Mouse (Mus musculus): ENCODE measurements around the gene Ptprd. TPM values are rescaled to one million over a fixed set of nuclear protein-coding genes. Genes with fewer than 3 reads are reported as not detected.
"Not testable (repeated sequence)": the region's sequence is repeated elsewhere in the genome, so short reads cannot be mapped to it uniquely, and the experiment has no call there.

Gene Ptprd
- polyA plus RNA-seq, 1 experiment, result 5.7 TPM

DNA sequence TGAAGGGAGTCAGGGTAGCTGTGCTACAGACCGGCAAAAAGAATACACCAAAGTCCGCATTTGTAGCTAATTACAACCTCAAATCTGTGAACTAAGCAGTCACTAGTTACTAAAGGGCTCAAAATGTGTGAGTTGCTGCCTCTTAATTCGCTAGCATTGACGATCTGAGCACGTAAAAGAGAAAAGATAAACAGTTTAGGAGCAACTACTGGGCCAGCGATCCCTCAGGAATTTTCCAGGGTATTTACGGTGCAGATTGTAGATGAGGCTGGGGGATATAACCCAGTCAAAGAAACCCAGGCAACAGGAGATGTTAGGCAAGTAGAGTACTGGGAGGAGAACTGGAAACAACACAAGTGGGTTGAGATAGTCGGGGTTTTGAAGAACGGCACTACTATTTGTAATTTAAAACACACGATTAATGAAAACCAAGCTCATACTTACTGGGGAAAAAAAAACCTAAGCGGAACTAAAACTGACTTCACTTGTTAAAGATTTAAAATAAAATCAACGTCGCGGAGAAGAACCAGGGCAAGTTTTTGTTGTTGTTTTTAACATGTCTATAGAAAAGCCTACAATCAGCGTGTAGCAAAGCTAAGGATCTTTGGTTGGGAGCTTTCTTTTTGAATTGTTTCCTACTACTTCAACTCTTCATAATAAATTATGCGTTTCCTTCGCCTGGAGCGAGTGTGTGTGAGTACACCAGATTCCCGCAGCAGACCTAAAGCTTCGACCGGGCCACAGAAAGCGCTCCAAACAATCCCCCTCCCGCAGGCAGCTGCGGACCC, 1762.9 kb downstream of the Ptprd start:
- DNase-seq (ENCODE audit: low spot score), result no peak

DNA sequence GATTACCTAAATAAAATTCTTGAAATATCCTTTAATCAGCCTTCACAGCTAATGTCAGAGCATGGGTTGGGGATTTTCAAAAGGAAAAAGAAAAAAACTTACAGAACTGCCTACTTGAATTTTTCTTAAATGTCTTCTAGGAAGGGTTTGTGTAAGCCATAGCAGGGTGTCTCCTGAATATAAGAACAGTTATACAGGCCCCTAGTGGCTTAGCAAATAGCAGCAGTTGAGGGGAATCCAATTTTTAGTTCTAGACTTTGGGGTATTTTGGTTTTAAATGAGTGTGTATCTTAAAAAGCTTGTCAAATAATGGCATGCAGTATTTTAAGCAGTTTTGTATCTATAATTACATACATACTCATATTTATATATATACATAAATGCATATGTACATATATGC, 1764.4 kb downstream of the Ptprd start:
- DNase-seq (ENCODE audit: low spot score), result no peak

DNA sequence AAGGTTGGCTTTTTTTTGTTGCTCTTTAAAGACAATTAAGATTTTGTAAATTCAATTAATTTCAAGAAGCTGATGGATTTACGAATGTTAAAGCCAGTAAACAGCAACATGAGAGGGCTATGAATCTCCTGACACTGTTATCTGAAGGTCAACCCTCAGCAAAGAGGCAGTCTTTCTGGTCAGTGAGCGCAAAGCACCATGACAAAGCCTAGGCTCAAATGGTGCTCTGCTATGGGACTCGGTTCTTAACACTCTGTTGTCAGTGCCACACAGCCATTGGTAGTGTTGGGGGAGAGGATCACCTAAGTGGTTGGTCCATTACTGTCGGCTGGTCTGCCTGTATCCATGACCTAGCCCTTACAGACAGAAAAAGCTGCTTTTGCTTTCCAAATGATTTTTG, 1767.0 kb downstream of the Ptprd start:
- no peak for DNase-seq (ENCODE audit: low spot score)

DNA sequence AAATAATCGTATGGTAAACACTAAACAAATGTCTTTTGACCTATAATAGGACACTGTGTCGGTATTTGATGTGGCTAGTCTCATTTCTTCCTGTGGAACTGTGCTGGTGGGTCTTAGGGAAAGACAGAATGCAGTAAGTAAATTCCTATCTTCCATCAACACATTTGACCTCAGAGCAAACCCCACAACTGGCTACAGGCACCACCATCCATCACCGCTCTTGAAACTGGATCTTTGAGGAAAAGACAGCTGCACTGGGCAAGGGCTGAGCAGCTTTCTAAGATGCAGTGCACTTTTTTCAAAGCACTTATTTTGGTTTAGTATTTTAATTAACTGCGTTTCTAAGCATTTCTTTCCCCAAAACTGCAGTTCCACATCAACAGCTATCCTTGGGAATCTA, 1768.2 kb downstream of the Ptprd start:
- no peak for DNase-seq (ENCODE audit: low spot score)

DNA sequence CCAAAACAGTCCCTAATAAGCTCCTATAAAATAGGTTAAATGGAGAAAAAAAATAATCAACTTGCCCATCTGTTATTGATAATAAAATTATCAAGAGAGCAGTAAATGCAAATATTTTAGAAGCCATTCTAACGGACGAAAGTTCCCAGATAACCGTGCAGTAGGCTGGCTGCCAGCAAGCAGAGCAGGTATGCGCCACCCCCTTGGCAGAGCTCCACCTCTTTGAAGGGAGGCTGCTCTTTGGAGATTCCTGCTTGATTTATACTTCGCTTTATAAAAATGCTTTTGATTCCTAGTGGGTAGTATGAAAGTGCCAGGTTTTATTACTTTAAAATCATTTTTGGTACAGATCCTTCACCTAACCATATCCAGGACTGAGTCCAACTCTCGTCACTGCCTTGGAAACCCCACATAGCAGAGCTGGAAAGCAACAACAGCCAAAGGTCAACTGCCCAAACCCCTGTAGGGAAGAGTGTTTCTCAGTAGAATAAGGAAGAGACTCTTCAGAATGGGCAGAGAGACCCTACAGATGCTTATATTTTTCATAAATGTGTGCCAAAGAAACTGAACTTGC, 1770.9 kb downstream of the Ptprd start:
- no peak for DNase-seq (ENCODE audit: low spot score)

DNA sequence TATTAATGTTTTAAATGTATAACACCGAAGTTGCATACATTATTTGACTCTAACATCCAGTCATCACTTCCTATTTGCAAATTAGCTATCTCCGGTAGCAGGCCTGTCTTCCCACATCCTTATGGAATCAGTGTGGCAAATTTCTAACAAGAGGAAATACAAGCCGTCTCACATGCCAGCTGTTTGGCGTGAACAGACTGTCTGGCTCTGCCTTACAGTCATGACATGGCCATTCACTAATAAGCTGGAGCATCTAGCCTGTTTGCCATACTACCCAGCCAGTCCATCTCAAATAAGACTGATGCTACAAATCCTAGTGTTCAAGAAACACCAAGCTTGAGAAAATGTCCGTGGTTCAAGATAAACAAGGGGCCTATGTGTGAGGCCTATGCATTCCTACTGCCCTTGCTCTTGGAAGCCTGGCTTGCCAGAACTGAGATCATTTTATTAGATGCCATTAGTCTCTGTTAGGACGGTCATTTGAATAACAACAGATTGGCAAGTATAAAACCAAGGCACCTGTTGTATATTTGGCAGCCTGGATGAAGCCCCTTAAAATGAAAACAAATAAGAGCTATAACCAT, 1773.2 kb downstream of the Ptprd start:
- no peak for DNase-seq (ENCODE audit: low spot score)

DNA sequence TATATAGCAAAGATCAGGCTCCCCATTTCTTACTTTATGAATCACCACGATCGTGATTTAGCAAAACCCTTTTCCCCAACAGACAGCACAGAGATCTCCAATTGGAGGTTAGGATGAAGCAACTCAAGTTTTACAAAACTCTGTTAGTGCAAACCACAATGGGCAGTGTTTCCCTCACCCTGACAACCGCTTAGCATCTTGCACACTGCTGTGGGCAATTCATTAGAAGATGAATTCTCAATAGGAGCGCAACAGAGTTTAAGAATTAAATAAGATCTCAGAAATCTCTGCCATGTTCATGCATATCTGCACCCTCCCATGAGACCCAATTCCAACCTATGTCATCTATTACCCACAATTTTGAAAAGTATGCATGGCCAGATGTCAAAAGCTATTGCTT, 1773.7 kb downstream of the Ptprd start:
- no peak for DNase-seq (ENCODE audit: low spot score)

DNA sequence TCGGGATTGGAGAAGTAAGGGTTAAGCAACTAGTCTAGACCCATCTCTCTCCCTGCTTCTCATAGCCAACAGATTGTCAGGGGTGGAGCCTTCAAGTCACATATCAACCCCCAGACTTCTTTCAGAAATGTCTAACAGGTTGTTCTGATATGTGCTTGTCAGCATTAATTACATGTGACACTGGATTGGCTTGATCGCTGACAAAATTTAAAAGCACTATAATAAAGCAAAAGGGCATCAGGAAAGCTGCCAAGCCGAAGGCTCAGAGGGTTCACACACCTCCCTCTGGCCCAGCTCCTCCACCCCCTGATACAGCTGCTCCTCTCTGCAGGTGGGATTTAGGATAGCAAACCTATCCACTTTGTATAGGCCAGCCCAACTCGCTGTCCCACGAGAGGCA, 1775.8 kb downstream of the Ptprd start:
- DNase-seq (ENCODE audit: low spot score), result no peak

DNA sequence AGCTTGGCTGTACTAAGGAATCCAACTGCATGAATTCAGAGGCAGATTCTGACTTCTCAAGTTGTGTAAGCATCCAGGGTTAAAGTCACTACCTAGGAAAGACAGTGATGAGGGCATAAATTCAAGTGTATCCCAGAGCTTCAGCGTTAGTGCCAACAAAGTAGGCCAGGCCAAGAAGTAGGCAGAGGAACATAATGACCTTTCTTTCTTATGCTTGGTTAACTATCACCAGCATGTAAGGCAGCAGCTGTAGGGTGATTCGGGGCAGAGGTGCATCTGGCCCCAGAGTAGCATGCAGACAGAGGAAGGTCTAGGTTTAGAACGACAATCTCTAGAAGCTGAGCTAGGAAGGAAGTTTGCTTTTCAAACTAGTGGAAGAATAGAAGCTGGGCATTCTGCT, 1782.0 kb downstream of the Ptprd start:
- DNase-seq (ENCODE audit: low spot score), result no peak

DNA sequence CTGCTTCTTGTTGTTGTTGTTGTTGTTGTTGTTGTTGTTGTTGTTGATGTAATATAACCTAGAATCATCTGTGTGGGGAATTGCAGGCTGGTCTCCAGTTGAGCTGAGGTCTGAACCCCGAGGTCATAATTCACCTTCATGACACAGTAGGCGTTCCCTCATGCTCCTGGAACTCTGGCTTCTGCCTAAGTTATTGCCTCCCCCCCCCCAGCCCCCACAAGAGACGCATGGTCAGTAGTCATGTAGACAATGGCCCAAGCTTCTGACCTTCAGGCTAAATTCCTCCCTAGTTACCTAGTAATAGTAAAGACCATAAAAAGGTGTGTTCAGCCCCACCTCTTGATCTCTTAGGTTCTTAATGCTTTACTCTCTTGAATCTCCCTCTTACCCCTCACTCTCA, 1784.7 kb downstream of the Ptprd start:
- not testable (repeated sequence) for DNase-seq (ENCODE audit: low spot score)

DNA sequence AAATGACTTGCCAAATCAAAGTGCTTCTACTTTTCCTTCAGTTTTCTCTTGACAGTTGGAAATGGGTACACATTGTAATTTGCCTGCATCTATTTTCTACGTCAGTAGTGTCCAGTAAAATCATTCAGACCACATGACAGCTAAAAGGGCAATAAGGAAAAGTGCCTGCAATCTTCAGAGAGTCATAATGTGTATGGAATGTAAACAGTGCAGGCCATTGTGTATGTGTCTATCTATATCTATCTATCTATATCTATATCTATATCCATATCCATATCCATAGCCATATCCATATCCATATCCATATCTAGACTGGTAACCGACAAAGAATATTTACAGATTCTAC, 1786.6 kb downstream of the Ptprd start:
- no peak for DNase-seq (ENCODE audit: low spot score)

DNA sequence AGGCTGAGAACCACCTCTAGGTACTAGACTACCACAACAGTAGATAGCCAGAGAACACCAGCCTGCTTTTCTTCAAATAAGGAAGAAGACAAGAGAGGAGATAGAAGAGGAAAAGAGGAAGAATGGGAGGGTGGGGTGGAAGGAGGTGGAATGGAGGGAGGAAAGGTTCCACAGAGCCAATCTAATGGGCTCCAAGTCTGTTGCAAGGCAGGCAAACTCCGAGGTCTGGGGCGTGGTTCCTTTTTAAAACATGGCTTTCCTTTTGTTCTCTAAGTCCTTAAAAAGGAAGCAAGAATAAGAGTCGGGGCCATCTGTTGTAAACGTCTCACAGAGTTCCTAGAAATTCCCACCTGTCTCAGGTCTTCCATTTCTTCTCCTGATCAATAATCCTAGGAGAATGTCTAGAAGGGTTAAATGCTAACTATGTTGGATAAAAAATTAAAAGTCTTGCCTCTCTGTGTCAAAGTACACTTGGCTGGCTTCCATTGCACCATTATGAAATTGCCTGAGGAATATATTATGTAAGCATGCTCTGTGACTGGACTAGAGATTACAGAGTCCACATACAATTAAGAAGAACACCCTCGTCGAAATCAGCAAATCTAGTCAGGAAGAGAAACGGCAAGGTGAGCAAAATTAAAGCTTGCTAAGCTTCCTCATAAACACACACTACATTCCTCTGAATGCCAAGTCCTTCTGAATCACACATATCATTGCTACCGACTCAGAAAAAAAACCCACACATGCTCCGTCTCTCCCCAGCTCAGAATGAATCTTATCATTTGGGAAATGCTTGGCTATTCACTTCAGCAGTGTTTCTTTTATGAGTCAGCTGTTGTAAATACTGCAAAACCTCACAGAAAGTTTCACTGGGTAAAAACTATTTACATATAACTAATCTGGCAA, 1787.2 kb downstream of the Ptprd start:
- DNase-seq (ENCODE audit: low spot score), result no peak

DNA sequence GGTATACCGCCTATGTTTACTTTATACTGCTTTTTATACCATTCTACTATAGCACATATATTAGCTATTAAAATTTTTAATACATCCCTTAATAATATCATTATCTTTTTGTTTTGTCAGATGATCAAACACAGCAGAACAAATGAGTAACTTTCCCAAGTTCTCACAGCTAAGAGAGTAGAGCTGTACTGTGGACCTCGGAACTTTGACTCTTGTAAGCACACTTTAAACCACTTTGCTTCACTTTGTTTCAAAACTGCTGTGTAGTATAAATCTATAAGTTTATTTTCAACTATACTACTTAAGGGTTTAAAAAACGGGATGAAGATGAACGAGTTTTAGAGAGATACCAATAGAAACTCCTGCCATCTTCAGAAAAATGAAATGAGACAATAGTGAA, 1789.6 kb downstream of the Ptprd start:
- DNase-seq (ENCODE audit: low spot score), result no peak

DNA sequence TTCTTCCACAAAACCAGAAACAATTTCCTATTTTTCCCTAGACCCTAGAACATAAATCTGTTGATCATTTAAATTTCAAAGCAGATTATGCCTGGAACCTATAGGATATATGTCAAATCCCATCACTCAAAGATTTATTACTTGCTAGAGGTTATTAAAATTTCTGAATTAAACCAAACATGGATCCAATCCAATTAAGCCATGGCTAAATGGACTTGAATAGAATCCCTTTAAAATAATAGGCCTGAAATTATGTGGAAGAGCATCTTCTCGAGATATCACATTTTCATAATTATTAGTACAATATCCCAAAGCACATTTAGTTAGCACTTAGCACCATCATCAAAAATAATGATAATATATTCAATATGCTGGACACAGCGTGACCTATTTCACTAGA, 1792.1 kb downstream of the Ptprd start:
- DNase-seq (ENCODE audit: low spot score), result no peak

DNA sequence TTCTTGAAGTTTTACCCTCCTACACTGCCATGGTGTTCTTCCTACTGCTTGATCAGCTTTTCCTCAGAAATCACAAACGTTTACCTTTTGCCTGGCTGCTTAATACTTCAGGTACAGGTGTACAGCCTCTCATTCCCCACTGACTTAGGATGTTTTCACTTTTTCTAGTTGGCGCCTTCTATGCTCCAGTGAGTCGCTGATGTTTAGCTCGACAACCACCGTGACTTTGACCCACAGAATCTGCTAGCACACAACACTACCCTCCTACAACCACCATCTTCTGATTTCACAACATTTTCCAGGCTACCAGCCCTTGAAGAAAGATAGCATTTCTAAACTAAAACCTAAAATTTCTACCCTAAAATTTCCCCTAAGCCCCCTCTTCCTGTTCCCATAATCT, 1794.1 kb downstream of the Ptprd start:
- DNase-seq (ENCODE audit: low spot score), result no peak

DNA sequence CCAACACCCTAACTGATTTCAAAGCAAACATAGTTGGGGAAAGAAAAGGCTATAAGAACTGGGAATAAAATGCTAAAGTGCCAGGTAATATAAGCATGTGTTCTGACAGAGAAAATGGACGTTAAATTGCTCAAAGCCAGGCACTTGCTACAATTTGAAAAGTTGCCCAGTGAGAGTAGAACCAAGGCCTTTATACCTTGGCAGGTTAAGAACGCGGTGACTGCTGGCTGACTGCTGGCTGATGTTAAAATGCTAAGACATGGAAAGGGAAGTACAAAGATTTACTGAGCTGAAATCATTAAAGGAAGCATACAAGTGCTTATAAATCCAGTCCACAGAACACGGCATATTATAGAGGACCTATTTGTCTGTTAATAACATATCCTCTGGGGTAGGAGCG, 1796.1 kb downstream of the Ptprd start:
- DNase-seq (ENCODE audit: low spot score), result no peak

DNA sequence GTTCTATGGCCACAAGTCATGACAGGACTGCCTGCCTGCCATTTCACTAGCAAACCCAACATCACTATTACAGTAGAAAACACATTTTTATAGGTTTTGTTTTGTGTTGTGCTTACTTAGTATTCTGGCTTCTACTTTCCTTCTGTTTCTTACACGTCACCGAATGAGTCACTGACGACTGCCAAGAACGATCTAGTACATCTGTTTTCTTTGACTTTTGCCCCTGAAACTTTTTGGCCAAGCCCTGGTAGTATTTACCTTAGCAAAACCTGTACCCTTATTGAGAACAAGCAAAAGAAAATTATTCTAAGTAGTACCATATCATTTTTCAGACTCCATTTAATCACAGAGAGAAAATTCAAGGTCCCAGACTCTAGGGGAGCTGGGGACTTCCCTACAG, 1797.2 kb downstream of the Ptprd start:
- no peak for DNase-seq (ENCODE audit: low spot score)

DNA sequence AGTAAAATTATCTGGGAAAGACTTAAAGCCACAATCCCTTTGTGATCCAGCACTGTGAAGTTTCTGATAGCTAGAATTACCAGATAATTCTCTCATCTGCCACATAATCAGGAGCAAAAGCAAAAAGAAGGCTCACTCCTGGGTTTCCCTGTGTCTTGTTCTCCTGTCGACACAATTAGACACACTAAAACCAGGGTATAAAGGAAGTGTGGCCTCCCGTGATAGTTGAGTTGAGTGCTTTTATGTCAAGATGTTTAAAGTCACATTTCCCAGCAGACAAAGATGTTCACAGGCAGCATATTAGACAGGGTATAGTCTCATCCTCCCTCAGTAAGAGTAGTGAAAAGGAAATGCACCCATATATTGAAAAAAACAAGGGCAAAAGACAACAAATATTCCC, 1801.7 kb downstream of the Ptprd start:
- no peak for DNase-seq (ENCODE audit: low spot score)

DNA sequence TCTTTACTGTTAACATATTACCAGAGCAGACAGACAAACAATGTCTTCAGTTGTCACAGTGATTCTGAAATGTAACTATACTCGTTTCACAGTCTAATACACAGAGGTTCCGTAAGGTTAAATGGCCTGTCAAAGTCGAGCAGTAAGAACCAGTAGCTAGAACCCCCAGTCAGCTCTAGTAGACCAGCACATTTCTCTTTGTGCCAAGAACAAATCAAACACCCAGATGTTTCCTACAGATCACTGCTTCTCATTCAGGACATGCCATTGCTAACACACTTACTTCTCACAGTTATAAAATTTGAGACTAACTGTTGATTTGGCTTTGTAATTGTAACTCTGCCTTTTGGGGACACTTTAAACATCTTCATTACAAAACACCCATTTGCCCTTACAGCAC, 1802.6 kb downstream of the Ptprd start:
- no peak for DNase-seq (ENCODE audit: low spot score)

DNA sequence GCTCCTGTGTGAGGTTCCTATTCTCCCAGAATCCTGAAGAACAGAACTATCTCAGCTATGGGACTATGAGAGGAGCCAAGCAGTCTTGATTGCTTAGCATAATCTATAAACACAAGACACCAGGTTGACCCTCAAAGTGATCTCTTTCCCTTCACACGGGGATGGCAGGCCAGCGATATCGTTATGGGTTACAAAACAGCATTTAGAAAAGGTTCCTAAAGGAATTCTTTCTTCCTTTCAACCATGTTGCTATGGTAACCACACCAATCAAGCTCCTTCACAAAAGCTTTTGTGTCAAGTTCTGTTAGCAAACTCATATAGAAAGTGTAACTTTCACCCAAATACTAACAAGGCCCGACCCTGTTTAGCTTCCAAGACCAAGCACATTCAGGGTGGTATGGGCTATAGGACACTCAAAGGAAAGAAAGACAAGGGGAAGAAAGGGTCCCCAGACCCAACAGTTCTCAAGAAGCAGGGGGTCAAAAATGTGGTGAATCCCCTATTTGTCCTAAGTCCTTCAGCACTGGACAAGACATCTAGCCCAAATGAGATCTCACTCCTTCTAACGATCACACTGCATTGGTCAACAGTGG, 1805.8 kb downstream of the Ptprd start:
- DNase-seq (ENCODE audit: low spot score), result no peak

DNA sequence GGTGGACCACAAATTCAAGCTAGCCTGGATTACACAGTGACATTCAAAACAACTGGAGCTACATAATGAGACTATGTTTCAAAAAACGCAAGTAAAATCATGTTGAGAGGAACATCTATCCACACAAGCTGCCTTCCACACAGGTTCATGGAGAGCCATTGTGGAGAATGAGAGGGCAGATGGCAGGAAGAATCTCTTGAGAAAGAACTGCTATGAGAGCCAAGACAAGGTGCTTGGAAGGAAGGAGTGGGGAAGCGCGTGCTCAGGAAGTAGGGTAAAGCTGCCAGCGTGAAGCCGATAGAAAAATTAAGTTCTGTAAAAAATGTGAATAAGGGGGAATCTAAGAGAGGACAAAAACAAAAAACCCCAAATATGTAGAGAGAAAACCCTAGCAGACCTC, 1808.5 kb downstream of the Ptprd start:
- DNase-seq (ENCODE audit: low spot score), result no peak

DNA sequence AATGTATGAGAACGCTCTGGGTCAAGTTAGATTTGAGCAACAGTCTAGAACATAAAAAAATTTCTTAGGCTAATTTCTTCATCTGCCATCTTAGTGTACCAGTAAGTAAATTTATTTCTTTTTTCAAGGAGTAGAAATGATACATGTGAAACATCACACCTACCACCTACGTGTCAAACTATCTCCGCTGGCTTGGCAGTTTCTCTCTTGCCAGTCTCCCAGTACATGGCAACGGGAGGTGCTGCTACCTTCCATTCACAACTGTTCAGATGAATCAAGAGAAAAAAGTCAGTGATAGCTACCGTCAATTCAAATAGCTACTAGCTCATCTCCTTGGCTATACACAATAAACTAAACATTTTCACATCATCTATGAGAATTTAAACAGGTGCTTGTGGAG, 1823.9 kb downstream of the Ptprd start:
- DNase-seq (ENCODE audit: low spot score), result no peak

Data from urinary bladder, adult 2 months (tissue).